Mouse (Mus musculus): ENCODE measurements at regions not wholly inside any gene's neighbourhood (a gene's known extent, or its start where the extent isn't known, plus 50 kb on each side); places are given as distances from the start of the nearest gene placed in this dataset.
A peak's percentile ranks its signal among the peaks of the same experiment; 100 is the strongest.
"Not testable (repeated sequence)": the region's sequence is repeated elsewhere in the genome, so short reads cannot be mapped to it uniquely, and the experiment has no call there.

- H3K36me3 ChIP-seq (ENCODE audit: insufficient read depth, low read length): no peaks in the 10 kb centered on the region
- no peaks in the 10 kb centered on the region for H3K27me3 ChIP-seq (ENCODE audit: insufficient read depth, low read length)
- H3K9me3 ChIP-seq (ENCODE audit: low read length): no peaks in the 10 kb centered on the region
- TF ChIP-seq POU5F1 (IDR thresholded peaks at IDR 0.05; ENCODE audit: borderline replicate concordance, low read length) (no peak), CTCF (conservative IDR thresholded peaks at IDR 0.05; ENCODE audit: low read length) (no peak), NANOG (IDR thresholded peaks at IDR 0.05; ENCODE audit: borderline replicate concordance, low read length) (no peak)
- no peak overlapping the region for H3K4me3 ChIP-seq (replicated peaks; ENCODE audit: low read length)
- H3K4me1 ChIP-seq (replicated peaks; ENCODE audit: low read depth, low read length): peaks cover 1% of the 10 kb centered on the region; the same call in 1 of the 2 replicates
Observed at GRCm38 (mm10) chr16:12726043-12726442, 383.4 kb upstream of the Ercc4 start.

- not testable (repeated sequence) for H3K9me3 ChIP-seq (ENCODE audit: low read length); H3K27me3 ChIP-seq (ENCODE audit: insufficient read depth, low read length); H3K4me1 ChIP-seq (replicated peaks; ENCODE audit: low read depth, low read length); H3K4me3 ChIP-seq (replicated peaks; ENCODE audit: low read length); H3K36me3 ChIP-seq (ENCODE audit: insufficient read depth, low read length)
Observed at GRCm38 (mm10) chr16:12730167-12730730, 379.2 kb upstream of the Ercc4 start.

- no peaks in the 10 kb centered on the region for H3K27me3 ChIP-seq (ENCODE audit: insufficient read depth, low read length)
- H3K36me3 ChIP-seq (ENCODE audit: insufficient read depth, low read length): no peaks in the 10 kb centered on the region
- no peaks in the 10 kb centered on the region for H3K4me1 ChIP-seq (replicated peaks; ENCODE audit: low read depth, low read length)
- H3K4me3 ChIP-seq (replicated peaks; ENCODE audit: low read length): no peak overlapping the region
- TF ChIP-seq CTCF (conservative IDR thresholded peaks at IDR 0.05; ENCODE audit: low read length) (no peak), POU5F1 (IDR thresholded peaks at IDR 0.05; ENCODE audit: borderline replicate concordance, low read length) (no peak), NANOG (IDR thresholded peaks at IDR 0.05; ENCODE audit: borderline replicate concordance, low read length) (no peak)
- no peaks in the 10 kb centered on the region for H3K9me3 ChIP-seq (ENCODE audit: low read length)
Observed at GRCm38 (mm10) chr16:12731588-12731987, 377.9 kb upstream of the Ercc4 start.

GRCm38 (mm10) chr16:12742472-12742871 is 367.0 kb upstream of the Ercc4 start:
- no peaks in the 10 kb centered on the region for H3K27me3 ChIP-seq (ENCODE audit: insufficient read depth, low read length)

GRCm38 (mm10) chr16:12753181-12753580 is 356.3 kb upstream of the Ercc4 start:
- no peaks in the 10 kb centered on the region for H3K27me3 ChIP-seq (ENCODE audit: insufficient read depth, low read length)
- no peak for TF ChIP-seq CTCF (conservative IDR thresholded peaks at IDR 0.05; ENCODE audit: low read length)
- no peak for TF ChIP-seq NANOG (IDR thresholded peaks at IDR 0.05; ENCODE audit: borderline replicate concordance, low read length)
- TF ChIP-seq POU5F1 (IDR thresholded peaks at IDR 0.05; ENCODE audit: borderline replicate concordance, low read length): no peak
- peaks cover 6% of the 10 kb centered on the region; the same call in 1 of the 2 replicates for H3K36me3 ChIP-seq (ENCODE audit: insufficient read depth, low read length)
- H3K9me3 ChIP-seq (ENCODE audit: low read length): peaks cover 36% of the 10 kb centered on the region
- no peak overlapping the region for H3K4me3 ChIP-seq (replicated peaks; ENCODE audit: low read length)
- 0 out of 2 replicates have a peak, but pooled peaks cover 4% of the 10 kb centered on the region for H3K4me1 ChIP-seq (replicated peaks; ENCODE audit: low read depth, low read length)

More at GRCm38 (mm10) chr16:12742472-12742871, 367.0 kb upstream of the Ercc4 start:
- TF ChIP-seq POU5F1 (IDR thresholded peaks at IDR 0.05; ENCODE audit: borderline replicate concordance, low read length) (no peak), NANOG (IDR thresholded peaks at IDR 0.05; ENCODE audit: borderline replicate concordance, low read length) (no peak), CTCF (conservative IDR thresholded peaks at IDR 0.05; ENCODE audit: low read length) (no peak)
- no peak overlapping the region for H3K4me3 ChIP-seq (replicated peaks; ENCODE audit: low read length)
- no peaks in the 10 kb centered on the region for H3K4me1 ChIP-seq (replicated peaks; ENCODE audit: low read depth, low read length)
- peaks cover 14% of the 10 kb centered on the region; the same call in 1 of the 2 replicates for H3K9me3 ChIP-seq (ENCODE audit: low read length)
- H3K36me3 ChIP-seq (ENCODE audit: insufficient read depth, low read length): no peaks in the 10 kb centered on the region

GRCm38 (mm10) chr16:12754361-12754760 is 355.1 kb upstream of the Ercc4 start:
- H3K4me1 ChIP-seq (replicated peaks; ENCODE audit: low read depth, low read length): 0 out of 2 replicates have a peak, but pooled peaks cover 4% of the 10 kb centered on the region
- TF ChIP-seq CTCF (conservative IDR thresholded peaks at IDR 0.05; ENCODE audit: low read length) (no peak), NANOG (IDR thresholded peaks at IDR 0.05; ENCODE audit: borderline replicate concordance, low read length) (no peak; the same call in 1 of the 2 replicates), POU5F1 (IDR thresholded peaks at IDR 0.05; ENCODE audit: borderline replicate concordance, low read length) (no peak)
- no peak overlapping the region for H3K4me3 ChIP-seq (replicated peaks; ENCODE audit: low read length)
- peaks cover 6% of the 10 kb centered on the region; the same call in 1 of the 2 replicates for H3K36me3 ChIP-seq (ENCODE audit: insufficient read depth, low read length)
- H3K9me3 ChIP-seq (ENCODE audit: low read length): peaks cover 41% of the 10 kb centered on the region
- no peaks in the 10 kb centered on the region for H3K27me3 ChIP-seq (ENCODE audit: insufficient read depth, low read length)

- Histone ChIP-seq H3K4me3 (replicated peaks; ENCODE audit: low read length) (no peak overlapping the region), H3K9me3 (ENCODE audit: low read length) (peaks cover 15% of the 10 kb centered on the region), H3K4me1 (replicated peaks; ENCODE audit: low read depth, low read length) (0 out of 2 replicates have a peak, but pooled peaks cover 4% of the 10 kb centered on the region), H3K36me3 (ENCODE audit: insufficient read depth, low read length) (no peaks in the 10 kb centered on the region; the same call in 1 of the 2 replicates), H3K27me3 (ENCODE audit: insufficient read depth, low read length) (no peaks in the 10 kb centered on the region)
- no peak for TF ChIP-seq NANOG (IDR thresholded peaks at IDR 0.05; ENCODE audit: borderline replicate concordance, low read length)
- peak; percentile 42 for TF ChIP-seq CTCF (conservative IDR thresholded peaks at IDR 0.05; ENCODE audit: low read length)
- no peak for TF ChIP-seq POU5F1 (IDR thresholded peaks at IDR 0.05; ENCODE audit: borderline replicate concordance, low read length)
Observed at GRCm38 (mm10) chr16:12758594-12758993, 350.9 kb upstream of the Ercc4 start.

- peaks cover 14% of the 10 kb centered on the region for H3K4me1 ChIP-seq (replicated peaks; ENCODE audit: low read depth, low read length)
- H3K36me3 ChIP-seq (ENCODE audit: insufficient read depth, low read length): no peaks in the 10 kb centered on the region
- TF ChIP-seq NANOG (IDR thresholded peaks at IDR 0.05; ENCODE audit: borderline replicate concordance, low read length): no peak
- no peak for TF ChIP-seq POU5F1 (IDR thresholded peaks at IDR 0.05; ENCODE audit: borderline replicate concordance, low read length)
- TF ChIP-seq CTCF (conservative IDR thresholded peaks at IDR 0.05; ENCODE audit: low read length): no peak
- peaks cover 7% of the 10 kb centered on the region for H3K9me3 ChIP-seq (ENCODE audit: low read length)
- H3K27me3 ChIP-seq (ENCODE audit: insufficient read depth, low read length): no peaks in the 10 kb centered on the region
- no peak overlapping the region for H3K4me3 ChIP-seq (replicated peaks; ENCODE audit: low read length)
Observed at GRCm38 (mm10) chr16:12764166-12764565, 345.3 kb upstream of the Ercc4 start.

GRCm38 (mm10) chr16:12764608-12765007 is 344.9 kb upstream of the Ercc4 start:
- Histone ChIP-seq H3K36me3 (ENCODE audit: insufficient read depth, low read length) (no peaks in the 10 kb centered on the region), H3K4me1 (replicated peaks; ENCODE audit: low read depth, low read length) (peaks cover 14% of the 10 kb centered on the region), H3K9me3 (ENCODE audit: low read length) (peaks cover 11% of the 10 kb centered on the region), H3K4me3 (replicated peaks; ENCODE audit: low read length) (no peak overlapping the region), H3K27me3 (ENCODE audit: insufficient read depth, low read length) (no peaks in the 10 kb centered on the region)
- TF ChIP-seq CTCF (conservative IDR thresholded peaks at IDR 0.05; ENCODE audit: low read length) (no peak), POU5F1 (IDR thresholded peaks at IDR 0.05; ENCODE audit: borderline replicate concordance, low read length) (no peak), NANOG (IDR thresholded peaks at IDR 0.05; ENCODE audit: borderline replicate concordance, low read length) (no peak)

Measured in E14TG2a.4 (cell line).